Mouse (Mus musculus): Measurements from ENCODE around the gene Vmn2r49. TPM values are rescaled to one million over a fixed set of nuclear protein-coding genes. Genes with fewer than 3 reads are reported as not detected.

Gene Vmn2r49
- not detected in 2 replicates for polyA plus RNA-seq (2012; rRNA removed)

GRCm38 (mm10) chr7:9992157-9992556, at the start of gene Vmn2r49:
Vmn2r49 (minus strand) TSS chr7:9992257.

DNA sequence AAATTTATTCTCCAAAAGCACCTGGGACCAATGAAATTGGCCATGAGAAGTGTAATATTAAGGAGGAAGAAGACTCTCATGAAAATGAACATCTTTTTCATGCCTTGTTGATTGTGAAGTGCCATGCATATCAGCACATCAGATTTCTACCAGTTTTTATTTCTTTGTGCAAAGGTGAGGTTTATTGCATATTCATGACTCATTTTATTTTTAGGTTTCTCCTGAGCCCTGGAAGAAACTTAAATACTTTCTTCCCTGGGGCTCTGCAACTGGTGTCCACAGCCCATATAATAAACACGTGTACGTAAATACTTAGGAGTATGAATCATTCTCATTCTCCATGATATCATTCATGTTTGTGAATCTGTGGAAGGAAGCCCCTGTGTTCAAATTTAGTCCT, 38.6 kb downstream of the Vmn2r49 start, which contains the start of gene Vmn2r48:
TSS of gene Vmn2r48 (minus strand) at position 101 of the 400 bp plus-strand sequence.

Other genes with a start within 250 kb of the Vmn2r49 start
- not detected in 2 replicates for gene Vmn2r46, start 221.7 kb downstream of the Vmn2r49 start, polyA plus RNA-seq (2012; rRNA removed)
- gene Vmn2r47, start 150.9 kb downstream of the Vmn2r49 start, polyA plus RNA-seq (2012; rRNA removed) = not detected in 2 replicates
- not detected in 2 replicates for gene Vmn2r48, start 38.7 kb downstream of the Vmn2r49 start, polyA plus RNA-seq (2012; rRNA removed)
- gene Vmn2r50, start 61.0 kb upstream of the Vmn2r49 start, polyA plus RNA-seq (2012; rRNA removed) = not detected in 2 replicates
- not detected in 2 replicates for gene Vmn2r51, start 113.5 kb upstream of the Vmn2r49 start, polyA plus RNA-seq (2012; rRNA removed)
- gene Vmn2r52, start 184.3 kb upstream of the Vmn2r49 start, polyA plus RNA-seq (2012; rRNA removed) = not detected in 2 replicates

Data from colon, adult 2 months (tissue).